Mouse (Mus musculus): Measurements from ENCODE around the gene Lrrc36. TPM values are rescaled to one million over a fixed set of nuclear protein-coding genes. Genes with fewer than 3 reads are reported as not detected.

Lrrc36 gene
- total RNA-seq, 2 experiments from 2014 or later = 0.41 to 0.64 TPM

GRCm38 (mm10) chr8:105466700-105467291 lies 53.4 kb downstream of the Lrrc36 start:
- DNase-seq (ENCODE audit: low spot score) = no peak

GRCm38 (mm10) chr8:105467396-105467985 lies 54.1 kb downstream of the Lrrc36 start:
- DNase-seq (ENCODE audit: low spot score) = no peak

GRCm38 (mm10) chr8:105468002-105468720 lies 54.8 kb downstream of the Lrrc36 start:
- DNase-seq (ENCODE audit: low spot score) = no peak

GRCm38 (mm10) chr8:105469041-105469695 lies 55.8 kb downstream of the Lrrc36 start:
- peak; percentile 72 for DNase-seq (ENCODE audit: low spot score)

- no peak for DNase-seq (ENCODE audit: low spot score)
Measured at GRCm38 (mm10) chr8:105469816-105470215, 56.4 kb downstream of the Lrrc36 start.

GRCm38 (mm10) chr8:105470262-105470661 lies 56.9 kb downstream of the Lrrc36 start:
- DNase-seq (ENCODE audit: low spot score) = no peak

GRCm38 (mm10) chr8:105470681-105471313 lies 57.4 kb downstream of the Lrrc36 start:
- DNase-seq (ENCODE audit: low spot score) = no peak

- peak; percentile 98 for DNase-seq (ENCODE audit: low spot score)
Measured at GRCm38 (mm10) chr8:105471314-105472015, 58.1 kb downstream of the Lrrc36 start, which contains the start of gene Tppp3. Gene Tppp3 (minus strand): TSS chr8:105471526.

- no peak for DNase-seq (ENCODE audit: low spot score)
Measured at GRCm38 (mm10) chr8:105472414-105472932, 59.1 kb downstream of the Lrrc36 start.

- no peak for DNase-seq (ENCODE audit: low spot score)
Measured at GRCm38 (mm10) chr8:105472983-105473382, 59.6 kb downstream of the Lrrc36 start.

- DNase-seq (ENCODE audit: low spot score) = peak; percentile 68
Measured at GRCm38 (mm10) chr8:105473816-105474606, 60.6 kb downstream of the Lrrc36 start.

- no peak for DNase-seq (ENCODE audit: low spot score)
Measured at GRCm38 (mm10) chr8:105474680-105475079, 61.3 kb downstream of the Lrrc36 start.

- DNase-seq (ENCODE audit: low spot score) = peak; percentile 69
Measured at GRCm38 (mm10) chr8:105475254-105475653, 61.9 kb downstream of the Lrrc36 start.

- no peak for DNase-seq (ENCODE audit: low spot score)
Measured at GRCm38 (mm10) chr8:105475742-105476141, 62.4 kb downstream of the Lrrc36 start.

GRCm38 (mm10) chr8:105476161-105476560 lies 62.8 kb downstream of the Lrrc36 start:
- no peak for DNase-seq (ENCODE audit: low spot score)

- peak; percentile 65 for DNase-seq (ENCODE audit: low spot score)
Measured at GRCm38 (mm10) chr8:105476628-105477413, 63.5 kb downstream of the Lrrc36 start.

GRCm38 (mm10) chr8:105477792-105478191 lies 64.4 kb downstream of the Lrrc36 start:
- DNase-seq (ENCODE audit: low spot score) = no peak

GRCm38 (mm10) chr8:105481013-105481412 lies 67.6 kb downstream of the Lrrc36 start:
- DNase-seq (ENCODE audit: low spot score) = no peak

GRCm38 (mm10) chr8:105481453-105481852 lies 68.1 kb downstream of the Lrrc36 start:
- no peak for DNase-seq (ENCODE audit: low spot score)
